Mouse (Mus musculus): ENCODE results near the gene Tamm41.

Gene Tamm41

GRCm38 (mm10) chr6:114970895-114971294 lies 66.8 kb downstream of the Tamm41 start:
- no peak for DNase-seq

GRCm38 (mm10) chr6:114970386-114970785 lies 67.3 kb downstream of the Tamm41 start:
- no peak for DNase-seq

- peak; percentile 85 for DNase-seq
Observed at GRCm38 (mm10) chr6:114969213-114970120, 68.2 kb downstream of the Tamm41 start, which contains the start of gene Vgll4. Gene Vgll4 (minus strand): TSS chr6:114969994.

- DNase-seq: peak; percentile 96
Observed at GRCm38 (mm10) chr6:114968361-114969212, 69.1 kb downstream of the Tamm41 start.

GRCm38 (mm10) chr6:114967623-114968022 lies 70.1 kb downstream of the Tamm41 start:
- no peak for DNase-seq

GRCm38 (mm10) chr6:114966396-114967154 lies 71.1 kb downstream of the Tamm41 start:
- DNase-seq: no peak

GRCm38 (mm10) chr6:114965802-114966201 lies 71.9 kb downstream of the Tamm41 start:
- no peak for DNase-seq

- DNase-seq: no peak
Observed at GRCm38 (mm10) chr6:114965396-114965795, 72.3 kb downstream of the Tamm41 start.

GRCm38 (mm10) chr6:114964235-114964634 lies 73.4 kb downstream of the Tamm41 start:
- DNase-seq: peak; percentile 50

- no peak for DNase-seq
Observed at GRCm38 (mm10) chr6:114963636-114964035, 74.0 kb downstream of the Tamm41 start.

- DNase-seq: no peak
Observed at GRCm38 (mm10) chr6:114961276-114962068, 76.2 kb downstream of the Tamm41 start.

GRCm38 (mm10) chr6:114959012-114959398 lies 78.7 kb downstream of the Tamm41 start:
- no peak for DNase-seq

- no peak for DNase-seq
Observed at GRCm38 (mm10) chr6:114958249-114959011, 79.2 kb downstream of the Tamm41 start.

- no peak for DNase-seq
Observed at GRCm38 (mm10) chr6:114957756-114958155, 79.9 kb downstream of the Tamm41 start.

- no peak for DNase-seq
Observed at GRCm38 (mm10) chr6:114954496-114954895, 83.2 kb downstream of the Tamm41 start.
